Mouse (Mus musculus): ENCODE measurements around the gene Naa15.

DNA sequence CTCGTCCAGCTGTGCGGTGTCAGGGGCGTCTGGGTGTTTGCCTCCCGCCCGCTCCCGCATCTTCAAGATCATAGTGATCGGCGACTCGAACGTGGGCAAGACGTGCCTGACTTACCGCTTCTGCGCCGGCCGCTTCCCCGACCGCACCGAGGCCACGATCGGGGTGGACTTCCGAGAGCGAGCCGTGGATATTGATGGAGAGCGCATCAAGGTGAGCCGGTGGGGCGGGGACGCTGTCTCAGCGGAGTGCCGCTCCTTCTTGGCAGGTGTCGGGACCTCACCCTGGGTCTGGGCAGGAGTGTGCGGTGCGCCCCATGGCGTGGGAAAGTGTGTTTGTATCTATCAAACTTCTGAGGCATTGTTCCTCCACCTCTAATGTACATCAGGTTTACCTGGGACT lies 69.4 kb downstream of the Naa15 start:
- TF ChIP-seq POLR2A (IDR thresholded peaks at IDR 0.05; ENCODE audit: low read depth, low read length) = no peak
- TF ChIP-seq CTCF (IDR thresholded peaks at IDR 0.05; ENCODE audit: borderline replicate concordance, insufficient read depth, low read length) = no peak
